Mouse (Mus musculus) spleen, adult 2 months (tissue): Measurements from ENCODE around the gene Mettl9. TPM values are rescaled to one million over a fixed set of nuclear protein-coding genes. Genes with fewer than 3 reads are reported as not detected.
A peak's percentile ranks its signal among the peaks of the same experiment; 100 is the strongest.

Source experiments
- DNase-seq, 2 experiments: peaks; one replicate each; pipeline versions ENCODE4 v3.0.0 to v3.0.0-alpha.2; 2012 to 2021; ENCODE audit warnings: low spot score in 2 of 2, low read depth in 1 of 2
- H3K27ac ChIP-seq: fragments of 200-500 bp; 2 replicates; pipeline ENCODE4 v1.5.1; 2012; ENCODE audit warnings: low read length, inconsistent platforms; ENCODE audit not compliant: insufficient read depth
- H3K27me3 ChIP-seq: fragments of 200-500 bp; 2 replicates; pipeline ENCODE4 v1.6.1; 2012; ENCODE audit warnings: mild to moderate bottlenecking, moderate library complexity, low read length, inconsistent platforms; ENCODE audit not compliant: control insufficient read depth, insufficient read depth
- H3K36me3 ChIP-seq: fragments of 200-500 bp; 2 replicates; pipeline ENCODE4 v1.6.1; 2012; ENCODE audit warnings: mild to moderate bottlenecking, low read length, inconsistent platforms; ENCODE audit not compliant: control insufficient read depth, insufficient read depth
- H3K4me1 ChIP-seq: fragments of 200-500 bp; 2 replicates; pipeline ENCODE4 v1.6.1; 2011; ENCODE audit warnings: inconsistent platforms; ENCODE audit not compliant: control insufficient read depth, insufficient read depth, insufficient read length
- H3K4me3 ChIP-seq: fragments of 200-500 bp; 2 replicates; pipeline ENCODE4 v1.5.1; 2011; ENCODE audit warnings: mild to moderate bottlenecking, inconsistent platforms; ENCODE audit not compliant: insufficient read depth, insufficient read length; ENCODE audit errors: extremely low read depth
- CTCF ChIP-seq: fragments of 200-500 bp; IDR thresholded peaks from 2 replicates; pipeline ENCODE4 v1.5.1; 2011; ENCODE audit warnings: mild to moderate bottlenecking, inconsistent platforms; ENCODE audit not compliant: insufficient read depth, insufficient read length, insufficient replicate concordance; ENCODE audit errors: extremely low read depth
- POLR2A ChIP-seq: fragments of 200-500 bp; IDR thresholded peaks from 2 replicates; pipeline ENCODE4 v1.6.1; 2011; ENCODE audit warnings: low read depth, low read length, inconsistent platforms
- WGBS: fragments of 180-500 bp; shearing (Covaris S2); methylation state at CpG from one replicate; pipeline ENCODE4 v1.1.7; 2018; 5-methylcytosine and 5-hydroxymethylcytosine counted together
- polyA plus RNA-seq: library from polyadenylated mRNA; depleted of rRNA; stranded (reverse); fragments of >200 nt; gene quantifications from 2 replicates; pipeline ENCODE4 v1.2.3, GENCODE M21; 2012; rRNA removed

Mettl9 gene
- 8.0 and 15.1 TPM in 2 replicates for polyA plus RNA-seq

DNA sequence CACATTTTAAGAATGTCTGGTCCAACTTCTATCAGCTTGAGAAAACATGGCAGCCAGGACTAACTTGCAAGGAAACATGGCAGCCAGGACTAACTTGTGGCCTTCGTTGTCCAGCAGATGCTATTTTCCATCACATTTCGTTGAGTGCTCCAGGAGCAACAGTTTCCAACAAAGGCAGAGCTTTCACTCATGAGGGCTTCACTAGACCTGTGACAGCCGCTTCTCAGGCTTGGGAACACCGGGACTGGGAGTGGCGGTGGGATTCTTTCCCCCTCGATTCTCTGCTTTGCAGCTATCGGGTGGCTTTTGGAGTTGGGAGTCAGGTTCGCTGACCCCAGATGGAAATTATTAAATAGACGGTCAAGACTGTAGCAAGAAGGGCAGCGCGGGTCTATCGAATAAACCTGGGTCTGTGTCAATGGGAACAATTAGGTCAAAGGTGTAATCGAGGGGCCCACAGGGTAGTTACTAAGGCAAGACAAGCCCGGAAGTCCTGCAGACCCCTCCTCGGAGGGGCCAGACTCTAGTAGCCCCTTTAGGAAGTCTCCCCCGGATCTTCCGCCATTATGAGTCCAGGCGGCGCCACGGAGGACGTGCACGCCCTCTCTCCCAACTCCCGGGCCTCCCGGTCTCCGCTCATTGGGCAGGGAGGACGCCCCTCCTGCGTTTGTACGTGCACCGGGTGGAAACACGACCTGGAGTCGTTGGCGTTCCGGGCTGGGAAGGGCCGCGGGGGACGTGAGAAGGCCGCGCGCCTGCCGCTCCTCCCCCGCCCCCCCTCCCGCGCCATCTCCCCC, at the start of gene Mettl9:
Gene Mettl9 (plus strand): TSS at position 590 of the 797 bp plus-strand sequence.
- peak; percentile 85 to 89 for DNase-seq
- Histone ChIP-seq H3K36me3 (no peaks in the 10 kb centered on the region), H3K27ac (peak within 1 kb of the TSS; percentile 83), H3K27me3 (no peaks in the 10 kb centered on the region), H3K4me3 (peak within 1 kb of the TSS; percentile 91), H3K4me1 (peaks cover 2% of the 10 kb centered on the region; the same call in 1 of the 2 replicates)
- 7% methylated on average over 39 of the region's 43 CpGs for WGBS
- no peak for TF ChIP-seq CTCF
- peak; percentile 72 for TF ChIP-seq POLR2A

DNA sequence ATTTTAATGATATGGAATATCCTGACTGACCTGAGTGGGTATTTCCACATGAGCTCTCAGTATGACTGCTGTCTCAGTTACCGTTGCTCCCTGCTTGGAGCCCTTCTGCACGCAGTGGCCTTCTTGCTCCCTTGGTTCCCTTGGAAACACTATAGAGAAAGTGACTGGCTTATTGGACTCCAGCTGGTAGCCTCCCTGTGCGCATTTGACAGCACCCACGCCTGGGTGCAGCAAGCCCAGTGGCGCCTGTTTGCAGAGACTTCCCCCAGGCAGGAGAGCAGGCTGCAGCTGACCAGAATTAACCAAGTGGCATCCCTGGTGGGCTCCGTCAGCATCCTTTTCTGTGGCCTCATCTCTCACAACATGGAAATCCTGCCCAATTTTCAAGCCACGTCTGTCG, 43.1 kb upstream of the Mettl9 start:
- Histone ChIP-seq H3K36me3 (no peaks in the 10 kb centered on the region), H3K27ac (no peak overlapping the region), H3K27me3 (no peaks in the 10 kb centered on the region), H3K4me1 (no peaks in the 10 kb centered on the region), H3K4me3 (no peak overlapping the region)
- WGBS = 92% methylated on average over 8 of the region's 8 CpGs
- TF ChIP-seq CTCF = no peak
- TF ChIP-seq POLR2A = no peak
- no peak for DNase-seq

DNA sequence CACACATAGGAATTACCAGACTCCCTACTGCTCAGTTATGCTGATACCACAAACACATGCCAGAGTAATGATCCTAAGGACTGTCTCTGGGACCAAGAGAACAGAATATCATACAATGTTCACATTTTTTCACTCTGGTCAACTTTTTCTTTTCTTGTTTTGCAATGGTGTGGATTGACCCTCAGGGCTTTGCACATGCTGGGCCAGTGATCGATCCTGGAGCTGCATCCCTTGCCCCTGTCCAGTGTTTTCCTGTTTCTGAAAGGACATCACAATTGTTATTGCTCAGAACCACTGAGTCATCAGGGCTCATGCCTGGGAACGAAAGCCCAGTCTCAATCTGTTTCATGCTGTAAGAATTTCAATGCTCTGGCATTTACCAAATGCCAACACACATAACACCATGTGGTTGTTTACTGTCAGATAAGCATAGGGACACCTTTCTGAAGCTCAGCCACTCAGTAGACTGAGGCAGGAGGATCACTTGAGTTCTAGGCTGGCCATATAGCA, 35.2 kb upstream of the Mettl9 start:
- Histone ChIP-seq H3K27me3 (no peaks in the 10 kb centered on the region), H3K36me3 (no peaks in the 10 kb centered on the region), H3K4me1 (no peaks in the 10 kb centered on the region), H3K4me3 (no peak overlapping the region), H3K27ac (no peak overlapping the region)
- no peak for DNase-seq
- 75% methylated on average over 2 of the region's 2 CpGs for WGBS
- TF ChIP-seq POLR2A = no peak
- no peak for TF ChIP-seq CTCF

DNA sequence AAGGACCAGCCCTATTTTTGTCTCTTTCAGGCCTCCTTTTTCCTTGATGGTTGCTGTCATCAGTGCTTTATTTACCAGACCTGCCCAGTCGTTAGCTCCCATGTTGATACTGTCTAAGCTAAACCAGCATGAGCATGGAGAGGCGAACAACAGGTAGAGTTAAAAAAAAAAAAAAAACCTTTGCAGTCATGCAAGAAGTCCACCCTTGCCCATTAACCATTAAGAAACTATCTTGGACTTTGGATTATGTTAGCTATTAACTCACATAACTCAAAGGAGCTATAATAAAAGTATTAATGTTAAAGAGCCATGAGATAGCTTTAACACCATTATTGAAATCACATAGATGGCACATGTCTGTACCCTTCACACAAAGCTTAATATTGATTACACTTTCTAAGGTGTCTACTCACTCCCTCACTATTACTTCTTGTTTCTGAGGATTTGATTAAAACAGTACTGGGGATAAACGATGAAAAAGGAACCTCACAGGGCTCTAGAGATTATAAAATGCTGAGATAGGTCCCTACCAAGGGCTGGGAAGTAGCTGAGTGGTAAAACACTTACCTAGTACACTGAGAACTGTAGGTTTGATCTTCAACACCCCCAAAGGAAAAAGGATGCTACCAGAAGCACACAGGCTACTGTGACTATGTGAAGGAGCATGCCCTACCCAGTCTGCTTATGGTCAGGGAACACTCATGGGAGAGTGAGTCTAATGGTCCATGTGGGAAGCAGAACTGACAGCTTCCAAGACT, 34.0 kb upstream of the Mettl9 start:
- H3K4me1 ChIP-seq = no peaks in the 10 kb centered on the region
- 73% methylated on average over 3 of the region's 3 CpGs for WGBS
- no peaks in the 10 kb centered on the region for H3K36me3 ChIP-seq
- TF ChIP-seq POLR2A (no peak), CTCF (no peak)
- H3K27ac ChIP-seq = no peak overlapping the region
- no peaks in the 10 kb centered on the region for H3K27me3 ChIP-seq
- no peak overlapping the region for H3K4me3 ChIP-seq
- DNase-seq = no peak

DNA sequence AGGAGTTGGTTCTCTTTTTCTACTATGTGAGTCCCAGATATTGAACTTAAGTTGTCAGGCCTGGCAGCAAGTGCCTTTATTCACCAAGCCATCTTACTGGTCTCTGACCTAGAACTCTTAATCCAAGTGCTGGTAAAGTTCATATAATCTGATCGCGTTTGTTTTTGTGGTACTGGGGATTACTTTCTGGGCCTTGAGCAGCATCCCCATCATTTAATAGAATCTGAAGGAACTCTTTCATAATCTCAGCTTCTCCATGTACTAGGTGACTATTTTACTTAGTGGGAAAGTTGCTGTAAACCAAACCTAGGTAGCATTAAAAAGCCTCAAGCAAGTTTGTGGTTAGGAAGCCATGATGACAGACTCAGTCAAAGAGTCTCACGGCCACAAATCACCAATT, 32.4 kb upstream of the Mettl9 start:
- Histone ChIP-seq H3K36me3 (no peaks in the 10 kb centered on the region), H3K27ac (no peak overlapping the region), H3K4me3 (no peak overlapping the region), H3K27me3 (no peaks in the 10 kb centered on the region), H3K4me1 (no peaks in the 10 kb centered on the region)
- 77% methylated on average over 3 of the region's 3 CpGs for WGBS
- TF ChIP-seq CTCF = no peak
- no peak for DNase-seq

DNA sequence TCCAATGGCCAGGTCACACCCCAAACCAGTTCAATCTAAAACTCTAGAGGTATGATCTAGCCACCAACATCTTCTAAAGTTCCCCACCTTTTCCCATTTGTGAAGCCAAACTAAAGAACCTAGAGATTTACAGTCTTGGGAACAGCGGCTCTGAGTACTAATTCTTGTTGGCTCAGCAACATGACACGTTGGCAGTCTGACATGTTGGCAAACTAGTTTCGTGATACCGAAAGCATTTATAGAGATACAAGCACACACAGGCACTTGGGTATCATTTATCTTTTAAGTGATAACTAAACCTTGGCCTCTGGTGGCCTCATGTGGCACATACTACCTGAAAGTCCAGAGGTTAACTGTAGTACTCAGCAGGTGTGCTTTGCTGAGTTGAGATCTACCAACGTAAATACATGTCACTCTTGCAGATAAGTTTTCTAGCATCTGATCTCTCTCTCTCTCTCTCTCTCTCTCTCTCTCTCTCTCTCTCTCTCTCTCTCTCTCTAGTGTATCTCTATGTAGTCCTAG, 31.8 kb upstream of the Mettl9 start:
- H3K27ac ChIP-seq = no peak overlapping the region
- H3K27me3 ChIP-seq = no peaks in the 10 kb centered on the region
- 91% methylated on average over 5 of the region's 5 CpGs for WGBS

More for the DNA sequence above, 31.8 kb upstream of the Mettl9 start:
- Histone ChIP-seq H3K36me3 (no peaks in the 10 kb centered on the region), H3K4me1 (no peaks in the 10 kb centered on the region), H3K4me3 (no peak overlapping the region)
- DNase-seq = no peak
- TF ChIP-seq CTCF (no peak), POLR2A (no peak)
